Mouse (Mus musculus) Patski (cell line): ENCODE results near the gene Pald1. TPM values are rescaled to one million over a fixed set of nuclear protein-coding genes. Genes with fewer than 3 reads are reported as not detected.
A peak's percentile ranks its signal among the peaks of the same experiment; 100 is the strongest.

Experiments
- ATAC-seq: fragments of 100-300 bp; one replicate; pipeline ENCODE4 v1.8.0; 2021
- CTCF ChIA-PET: fragments of 350-600 bp; sonication (Branson Sonifier 250); formaldehyde crosslinking; loops from one replicate; lab custom pipeline; 2022; ENCODE audit warnings: inconsistent platforms; lab: Charles Lee
- POLR2A ChIA-PET: fragments of 350-600 bp; sonication (Branson Sonifier 250); formaldehyde crosslinking; loops from one replicate; lab custom pipeline; 2022; ENCODE audit warnings: antibody characterized with exemption, inconsistent platforms; lab: Charles Lee
- DNase-seq: peaks from one replicate; pipeline ENCODE4 v3.0.0-alpha.2; 2011; ENCODE audit warnings: low read depth, low spot score
- H3K27me3 ChIP-seq: fragments of 371-371 bp; one replicate; pipeline ENCODE4 v1.5.1; 2021
- CTCF ChIP-seq: fragments of 100-300 bp; IDR thresholded peaks from one replicate; pipeline ENCODE4 v1.5.1; 2021
- in situ Hi-C: fragments of 300-500 bp; cut with MboI; formaldehyde crosslinking; loops from 3 replicates; pipeline ENCODE4 v1.11.1; 2018; ENCODE audit warnings: low pct_unique_long_range_greater_than_20kb, mixed read lengths
- polyA plus RNA-seq: library from polyadenylated mRNA; unstranded; gene quantifications from one replicate; pipeline ENCODE4 v1.2.3, GENCODE M21; 2021

Gene Pald1
- polyA plus RNA-seq, 1 experiment from 2014 or later: 14.5 TPM

- POLR2A ChIA-PET: no interaction called here
- TF ChIP-seq CTCF: no peak
- in situ Hi-C loops: no loop called here
- H3K27me3 ChIP-seq: no peaks in the 10 kb centered on the region
- no peak for ATAC-seq
- CTCF ChIA-PET: interaction anchor here (1.1 to 1.4 kb wide), 2 partner anchors 9 to 17 kb away, joined by 3 to 4 read pairs; no protein-coding TSS in a partner anchor
- no peak for DNase-seq
Measured at GRCm38 (mm10) chr10:61296713-61297445, 86.5 kb downstream of the Pald1 start.

GRCm38 (mm10) chr10:61294242-61294641, 89.1 kb downstream of the Pald1 start:
- in situ Hi-C loops: no loop called here

GRCm38 (mm10) chr10:61290479-61290878, 92.9 kb downstream of the Pald1 start:
- no peak for ATAC-seq

More at GRCm38 (mm10) chr10:61294242-61294641, 89.1 kb downstream of the Pald1 start:
- ChIA-PET POLR2A (no interaction called here), CTCF (interaction anchor here (1.8 kb wide), 1 partner anchor 9 kb away, joined by 4 read pairs; no protein-coding TSS in a partner anchor)
- TF ChIP-seq CTCF: no peak
- H3K27me3 ChIP-seq: no peaks in the 10 kb centered on the region
- ATAC-seq: no peak
- no peak for DNase-seq

GRCm38 (mm10) chr10:61290016-61290415, 93.3 kb downstream of the Pald1 start:
- CTCF ChIA-PET: interaction anchor here (1.3 kb wide), 1 partner anchor 12 kb away, joined by 3 read pairs; no protein-coding TSS in a partner anchor
- in situ Hi-C loops: no loop called here
- POLR2A ChIA-PET: interaction anchor here (0.5 to 0.9 kb wide), 2 partner anchors 12 to 509 kb away, joined by 3 read pairs; no protein-coding TSS in a partner anchor
- ATAC-seq: no peak
- DNase-seq: no peak
- H3K27me3 ChIP-seq: no peaks in the 10 kb centered on the region
- TF ChIP-seq CTCF: no peak

More at GRCm38 (mm10) chr10:61290479-61290878, 92.9 kb downstream of the Pald1 start:
- no peaks in the 10 kb centered on the region for H3K27me3 ChIP-seq
- DNase-seq: no peak
- CTCF ChIA-PET: no interaction called here
- TF ChIP-seq CTCF: no peak
- POLR2A ChIA-PET: interaction anchor here (0.9 kb wide), 1 partner anchor 12 kb away, joined by 3 read pairs; no protein-coding TSS in a partner anchor
- in situ Hi-C loops: no loop called here

- TF ChIP-seq CTCF: no peak
- no peak for ATAC-seq
Measured at GRCm38 (mm10) chr10:61286246-61286645, 97.1 kb downstream of the Pald1 start.

GRCm38 (mm10) chr10:61285271-61285670, 98.1 kb downstream of the Pald1 start:
- ChIA-PET CTCF (interaction anchor here (0.9 to 1.9 kb wide), 7 partner anchors 9 to 86 kb away, joined by 3 to 15 read pairs (median 5); no protein-coding TSS in a partner anchor), POLR2A (interaction anchor here (0.6 to 1.1 kb wide), 2 partner anchors 20 to 74 kb away, joined by 3 to 5 read pairs; no protein-coding TSS in a partner anchor)
- in situ Hi-C loops: no loop called here
- ATAC-seq: peak; percentile 79
- peak; percentile 85 for DNase-seq
- no peak for TF ChIP-seq CTCF
- no peaks in the 10 kb centered on the region for H3K27me3 ChIP-seq

More at GRCm38 (mm10) chr10:61286246-61286645, 97.1 kb downstream of the Pald1 start:
- in situ Hi-C loops: no loop called here
- POLR2A ChIA-PET: interaction anchor here (0.8 kb wide), 1 partner anchor 13 kb away, joined by 3 read pairs; the partner anchor contains the start of gene Adamts14
- CTCF ChIA-PET: interaction anchor here (1.3 to 1.9 kb wide), 3 partner anchors 10 to 87 kb away, joined by 3 to 15 read pairs (median 5); no protein-coding TSS in a partner anchor
- no peaks in the 10 kb centered on the region for H3K27me3 ChIP-seq
- DNase-seq: no peak

- CTCF ChIA-PET: interaction anchor here (1.0 to 1.9 kb wide), 2 partner anchors 8 to 53 kb away, joined by 3 to 15 read pairs; no protein-coding TSS in a partner anchor
- DNase-seq: no peak
- no peak for TF ChIP-seq CTCF
- POLR2A ChIA-PET: no interaction called here
- H3K27me3 ChIP-seq: no peaks in the 10 kb centered on the region
- ATAC-seq: no peak
- in situ Hi-C loops: no loop called here
Measured at GRCm38 (mm10) chr10:61284309-61284708, 99.0 kb downstream of the Pald1 start.

GRCm38 (mm10) chr10:61281115-61281514, 102.2 kb downstream of the Pald1 start:
- H3K27me3 ChIP-seq: no peaks in the 10 kb centered on the region
- no peak for DNase-seq
- no peak for ATAC-seq
- ChIA-PET CTCF (no interaction called here), POLR2A (no interaction called here)
- no peak for TF ChIP-seq CTCF
- in situ Hi-C loops: no loop called here

- in situ Hi-C loops: no loop called here
- TF ChIP-seq CTCF: no peak
- peak; percentile 89 for DNase-seq
- peak; percentile 89 for ATAC-seq
- no peaks in the 10 kb centered on the region for H3K27me3 ChIP-seq
- POLR2A ChIA-PET: no interaction called here
- CTCF ChIA-PET: interaction anchor here (1.0 kb wide), 1 partner anchor 11 kb away, joined by 3 read pairs; no protein-coding TSS in a partner anchor
Measured at GRCm38 (mm10) chr10:61277918-61278674, 105.2 kb downstream of the Pald1 start.

- no peak for ATAC-seq
- in situ Hi-C loops: no loop called here
- no peak for TF ChIP-seq CTCF
- no peaks in the 10 kb centered on the region for H3K27me3 ChIP-seq
- CTCF ChIA-PET: interaction anchor here (1.4 to 2.7 kb wide), 3 partner anchors 8 to 80 kb away, joined by 4 to 15 read pairs (median 5); no protein-coding TSS in a partner anchor
- no peak for DNase-seq
- POLR2A ChIA-PET: interaction anchor here (0.6 kb wide), 1 partner anchor 102 kb away, joined by 5 read pairs; no protein-coding TSS in a partner anchor
Measured at GRCm38 (mm10) chr10:61277051-61277450, 106.3 kb downstream of the Pald1 start.
